Mouse (Mus musculus) testis, adult 2 months (tissue): ENCODE results near the gene Stxbp1. TPM values are rescaled to one million over a fixed set of nuclear protein-coding genes. Genes with fewer than 3 reads are reported as not detected.
A peak's percentile ranks its signal among the peaks of the same experiment; 100 is the strongest.

Experiments
- H3K27ac ChIP-seq: fragments of 200-500 bp; 2 replicates; pipeline ENCODE4 v1.5.1; 2012; ENCODE audit warnings: low read depth, low read length; ENCODE audit not compliant: control insufficient read depth, insufficient read depth
- H3K27me3 ChIP-seq: fragments of 200-500 bp; 2 replicates; pipeline ENCODE4 v1.6.1; 2012; ENCODE audit warnings: mild to moderate bottlenecking, low read length, moderate library complexity; ENCODE audit not compliant: control insufficient read depth, insufficient read depth
- H3K36me3 ChIP-seq: fragments of 200-500 bp; 2 replicates; pipeline ENCODE4 v1.6.1; 2012; ENCODE audit warnings: mild to moderate bottlenecking, low read length; ENCODE audit not compliant: control insufficient read depth, insufficient read depth
- H3K4me1 ChIP-seq: fragments of 200-500 bp; 2 replicates; pipeline ENCODE4 v1.6.1; 2012; ENCODE audit warnings: low read length; ENCODE audit not compliant: control insufficient read depth, insufficient read depth
- H3K4me3 ChIP-seq: fragments of 200-500 bp; 2 replicates; pipeline ENCODE4 v1.5.1; 2012; ENCODE audit warnings: low read depth, mild to moderate bottlenecking, low read length, moderate library complexity, mixed read lengths; ENCODE audit not compliant: control insufficient read depth
- CTCF ChIP-seq: fragments of 200-500 bp; IDR thresholded peaks from 2 replicates; pipeline ENCODE4 v1.5.1; 2012; ENCODE audit warnings: low read depth, mild to moderate bottlenecking, inconsistent platforms, low read length, moderate library complexity; ENCODE audit not compliant: control insufficient read depth, insufficient read depth, insufficient replicate concordance
- POLR2A ChIP-seq: fragments of 200-500 bp; IDR thresholded peaks from 2 replicates; pipeline ENCODE4 v1.6.1; 2012; ENCODE audit warnings: low read depth, mild to moderate bottlenecking, inconsistent platforms, low read length, moderate library complexity; ENCODE audit not compliant: control insufficient read depth
- polyA plus RNA-seq: library from polyadenylated mRNA; depleted of rRNA; stranded (reverse); fragments of >200 nt; gene quantifications from 2 replicates; pipeline ENCODE4 v1.2.3, GENCODE M21; 2012

Stxbp1 gene
- polyA plus RNA-seq, 1 experiment: 15.2 TPM

- Histone ChIP-seq H3K4me1 (peaks cover 5% of the 10 kb centered on the region), H3K36me3 (no peaks in the 10 kb centered on the region), H3K27me3 (no peaks in the 10 kb centered on the region), H3K4me3 (peak overlapping the region; percentile 36), H3K27ac (no peak overlapping the region)
- TF ChIP-seq CTCF (no peak), POLR2A (no peak)
Observed at GRCm38 (mm10) chr2:32847468-32847821, 400 bp upstream of the Stxbp1 start.

- TF ChIP-seq CTCF (no peak), POLR2A (no peak)
Observed at GRCm38 (mm10) chr2:32846101-32846804, 792 bp downstream of the Stxbp1 start.

GRCm38 (mm10) chr2:32845572-32846100, 1.4 kb downstream of the Stxbp1 start:
- TF ChIP-seq POLR2A (no peak), CTCF (no peak)
- Histone ChIP-seq H3K27me3 (no peaks in the 10 kb centered on the region), H3K27ac (no peak overlapping the region), H3K4me3 (no peak overlapping the region; the same call in 1 of the 2 replicates), H3K36me3 (no peaks in the 10 kb centered on the region; the same call in 1 of the 2 replicates), H3K4me1 (peaks cover 5% of the 10 kb centered on the region)

More at GRCm38 (mm10) chr2:32846101-32846804, 792 bp downstream of the Stxbp1 start:
- no peaks in the 10 kb centered on the region for H3K27me3 ChIP-seq
- H3K27ac ChIP-seq: peak overlapping the region; percentile 61
- H3K36me3 ChIP-seq: no peaks in the 10 kb centered on the region; the same call in 1 of the 2 replicates
- H3K4me3 ChIP-seq: peak overlapping the region; percentile 91
- peaks cover 5% of the 10 kb centered on the region for H3K4me1 ChIP-seq

GRCm38 (mm10) chr2:32842558-32842957, 4.5 kb downstream of the Stxbp1 start:
- TF ChIP-seq POLR2A (no peak), CTCF (peak; percentile 53; the same call in 1 of the 2 replicates)
- H3K27me3 ChIP-seq: no peaks in the 10 kb centered on the region
- no peaks in the 10 kb centered on the region; the same call in 1 of the 2 replicates for H3K36me3 ChIP-seq
- no peak overlapping the region for H3K27ac ChIP-seq
- peaks cover 5% of the 10 kb centered on the region for H3K4me1 ChIP-seq
- no peak overlapping the region for H3K4me3 ChIP-seq

- Histone ChIP-seq H3K4me3 (no peak overlapping the region), H3K27ac (no peak overlapping the region), H3K27me3 (no peaks in the 10 kb centered on the region), H3K4me1 (peaks cover 3% of the 10 kb centered on the region), H3K36me3 (no peaks in the 10 kb centered on the region; the same call in 1 of the 2 replicates)
- no peak for TF ChIP-seq CTCF
- TF ChIP-seq POLR2A: no peak
Observed at GRCm38 (mm10) chr2:32841099-32841498, 5.9 kb downstream of the Stxbp1 start.

- Histone ChIP-seq H3K27ac (no peak overlapping the region), H3K36me3 (no peaks in the 10 kb centered on the region; the same call in 1 of the 2 replicates), H3K27me3 (no peaks in the 10 kb centered on the region), H3K4me3 (no peak overlapping the region), H3K4me1 (no peaks in the 10 kb centered on the region; the same call in 1 of the 2 replicates)
- TF ChIP-seq POLR2A: no peak
- TF ChIP-seq CTCF: no peak
Observed at GRCm38 (mm10) chr2:32839261-32839660, 7.8 kb downstream of the Stxbp1 start.

- Histone ChIP-seq H3K27ac (no peak overlapping the region), H3K4me3 (no peak overlapping the region), H3K36me3 (no peaks in the 10 kb centered on the region; the same call in 1 of the 2 replicates), H3K27me3 (no peaks in the 10 kb centered on the region), H3K4me1 (no peaks in the 10 kb centered on the region; the same call in 1 of the 2 replicates)
- TF ChIP-seq POLR2A: no peak
- no peak for TF ChIP-seq CTCF
Observed at GRCm38 (mm10) chr2:32838147-32838884, 8.7 kb downstream of the Stxbp1 start.
